Mouse (Mus musculus) small intestine, adult 10 weeks (tissue): ENCODE measurements around the gene Abca8a. TPM values are rescaled to one million over a fixed set of nuclear protein-coding genes. Genes with fewer than 3 reads are reported as not detected.

Experiments
- polyA plus RNA-seq: library from polyadenylated mRNA; stranded (reverse); fragments of 350-450 nt; fragmentation: Illumina TruSeq; extraction: RNeasy Lipid Tissue Mini Kit (QIAGEN cat#74804); gene quantifications from one replicate; pipeline ENCODE4 v1.2.3, GENCODE M21; 2014; ENCODE audit warnings: low replicate concordance

The Abca8a gene
- 12.7 TPM for polyA plus RNA-seq

GRCm38 (mm10) chr11:110095858-110096257 lies at the start of gene Abca8a:
Gene Abca8a, minus strand, starts transcription at chr11:110095978.

GRCm38 (mm10) chr11:109995624-109996023 lies 100.2 kb downstream of the Abca8a start, which contains the start of gene Abca8b:
Gene Abca8b, minus strand, starts transcription at chr11:109995845.

Other genes starting within 250 kb of the Abca8a start
- 1.7 TPM for gene Abca8b, start 100.1 kb downstream of the Abca8a start, polyA plus RNA-seq
- gene Abca9, start 72.2 kb upstream of the Abca8a start, polyA plus RNA-seq = 4.3 TPM
- 0.07 TPM for gene Abca6, start 155.8 kb upstream of the Abca8a start, polyA plus RNA-seq
- gene Abca5, start 241.7 kb upstream of the Abca8a start, polyA plus RNA-seq = 2.3 TPM